Mouse (Mus musculus) limb, embryonic 14.5 days (tissue): ENCODE measurements around the gene Nrarp. TPM values are rescaled to one million over a fixed set of nuclear protein-coding genes. Genes with fewer than 3 reads are reported as not detected.

ENCODE experiments used
- ATAC-seq: fragments of 200-750 bp; cut with Nextera tagmentation; 2 replicates; pipeline ENCODE4 v1.8.0; 2017; ENCODE audit warnings: low read depth, moderate number of reproducible peaks, moderate TSS enrichment; ENCODE audit not compliant: low FRiP score
- DNase-seq: peaks from one replicate; pipeline ENCODE4 v3.0.0-alpha.2; 2015; ENCODE audit warnings: low spot score
- H3K27ac ChIP-seq: fragments of 300-500 bp; sonication (generic); replicated peaks from 2 replicates; pipeline ENCODE4 v1.5.1; 2014; ENCODE audit warnings: low read depth, mild to moderate bottlenecking, low read length, moderate library complexity, mixed read lengths
- H3K27me3 ChIP-seq: fragments of 300-500 bp; sonication (generic); 2 replicates; pipeline ENCODE4 v1.6.1; 2014; ENCODE audit warnings: low read length, mixed read lengths; ENCODE audit not compliant: control insufficient read depth, insufficient read depth
- H3K36me3 ChIP-seq: fragments of 300-500 bp; sonication (generic); 2 replicates; pipeline ENCODE4 v1.6.1; 2014; ENCODE audit warnings: mild to moderate bottlenecking, low read length, moderate library complexity, mixed read lengths; ENCODE audit not compliant: control insufficient read depth, insufficient read depth
- H3K4me1 ChIP-seq: fragments of 300-500 bp; sonication (generic); 2 replicates; pipeline ENCODE4 v1.6.1; 2014; ENCODE audit warnings: antibody characterized with exemption, low read length, mixed read lengths; ENCODE audit not compliant: control insufficient read depth, insufficient read depth
- H3K4me2 ChIP-seq: fragments of 300-500 bp; sonication (generic); replicated peaks from 2 replicates; pipeline ENCODE4 v1.6.1; 2014; ENCODE audit warnings: low read depth, mild to moderate bottlenecking, low read length, moderate library complexity; ENCODE audit not compliant: severe bottlenecking
- H3K4me3 ChIP-seq: fragments of 300-500 bp; sonication (generic); replicated peaks from 2 replicates; pipeline ENCODE4 v1.5.1; 2014; ENCODE audit warnings: low read length
- H3K9ac ChIP-seq: fragments of 300-500 bp; sonication (generic); 2 replicates; pipeline ENCODE4 v1.6.1; 2014; ENCODE audit warnings: mild to moderate bottlenecking, low read depth, low read length, moderate library complexity; ENCODE audit not compliant: severe bottlenecking
- H3K9me3 ChIP-seq: fragments of 300-500 bp; sonication (generic); 2 replicates; pipeline ENCODE4 v1.6.1; 2016; ENCODE audit warnings: low read length; ENCODE audit not compliant: control insufficient read depth
- POLR2A ChIP-seq: fragments of 200-500 bp; IDR thresholded peaks from 2 replicates; pipeline ENCODE4 v1.8.0; 2012; ENCODE audit warnings: inconsistent platforms, mild to moderate bottlenecking, moderate library complexity, borderline replicate concordance; ENCODE audit not compliant: insufficient read depth, insufficient read length; ENCODE audit errors: extremely low read depth
- WGBS: fragments of 180-500 bp; shearing (Covaris S2); extraction: QIAGEN DNeasy Blood & Tissue Kit; methylation state at CpG from one replicate; pipeline ENCODE4 v1.1.7; 2014; 5-methylcytosine and 5-hydroxymethylcytosine counted together
- polyA plus RNA-seq, 2 experiments: library from polyadenylated mRNA; depleted of rRNA in 1 of 2; stranded (reverse) in 1 of 2; unstranded in 1 of 2; fragments of >200 nt; fragmentation: Nextera tagmentation in 1 of 2; extraction: Ambion mirVana in 1 of 2; gene quantifications; 2 replicates each; pipeline versions ENCODE4 v1.2.1 to v1.2.3; 2012 to 2014

Nrarp gene
- polyA plus RNA-seq, 2 experiments: 27.7 to 34.0 TPM

GRCm38 (mm10) chr2:25147398-25147797 lies 33.2 kb upstream of the Nrarp start:
- ATAC-seq (no peak), DNase-seq (no peak)
- no peaks in the 10 kb centered on the region for H3K9me3 ChIP-seq
- H3K27me3 ChIP-seq: no peaks in the 10 kb centered on the region
- H3K4me2 ChIP-seq: no peak overlapping the region
- H3K36me3 ChIP-seq: no peaks in the 10 kb centered on the region
- no peak overlapping the region for H3K9ac ChIP-seq
- no peak overlapping the region for H3K4me3 ChIP-seq
- WGBS: 70% methylated on average over 5 of the region's 5 CpGs
- no peak overlapping the region for H3K27ac ChIP-seq
- H3K4me1 ChIP-seq: no peaks in the 10 kb centered on the region
- no peak for TF ChIP-seq POLR2A

DNA sequence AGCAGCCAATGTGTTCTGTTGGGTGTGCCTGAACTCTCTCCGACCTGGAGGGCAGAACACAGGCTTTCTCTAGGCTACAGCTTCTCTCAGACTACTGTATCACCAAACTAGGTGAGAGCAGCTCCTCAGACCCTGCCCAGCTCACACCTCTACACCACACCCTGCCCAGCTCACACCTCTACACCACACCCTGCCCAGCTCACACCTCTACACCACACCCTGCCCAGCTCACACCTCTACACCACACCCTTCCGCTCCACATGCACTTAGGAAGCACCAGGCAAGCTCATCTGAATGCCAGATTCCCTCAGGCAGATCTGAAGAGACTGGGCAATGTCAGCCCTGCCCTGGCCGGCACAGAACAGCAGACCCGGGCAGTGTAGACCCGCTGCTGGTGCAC lies 32.7 kb upstream of the Nrarp start:
- Histone ChIP-seq H3K9ac (no peak overlapping the region), H3K4me1 (no peaks in the 10 kb centered on the region), H3K9me3 (no peaks in the 10 kb centered on the region), H3K36me3 (no peaks in the 10 kb centered on the region), H3K4me2 (no peak overlapping the region), H3K4me3 (no peak overlapping the region), H3K27ac (no peak overlapping the region), H3K27me3 (no peaks in the 10 kb centered on the region)
- no peak for ATAC-seq
- no peak for TF ChIP-seq POLR2A
- no peak for DNase-seq
- WGBS: 54% methylated on average over 5 of the region's 5 CpGs

DNA sequence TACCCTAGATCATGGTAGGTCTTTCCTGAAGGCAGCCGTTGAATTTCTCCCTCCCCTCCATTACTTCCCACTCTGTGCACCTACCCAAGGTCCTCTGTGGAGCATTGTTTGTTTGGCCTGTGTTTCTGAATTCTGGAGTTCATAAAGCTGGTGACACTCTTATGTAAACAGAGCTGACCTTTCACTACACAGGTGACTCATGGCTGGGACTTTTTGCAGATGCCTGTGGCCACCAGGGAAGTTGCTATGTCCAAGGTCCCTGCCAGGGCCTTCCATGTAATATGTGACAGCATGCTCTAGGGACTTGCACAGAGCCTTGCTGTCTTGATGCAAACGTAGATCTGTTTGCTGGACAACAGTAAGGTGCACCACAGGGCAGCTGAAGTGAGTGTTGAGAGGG lies 30.9 kb upstream of the Nrarp start:
- no peaks in the 10 kb centered on the region for H3K36me3 ChIP-seq
- TF ChIP-seq POLR2A: no peak
- no peak overlapping the region for H3K9ac ChIP-seq
- H3K9me3 ChIP-seq: no peaks in the 10 kb centered on the region
- H3K4me1 ChIP-seq: no peaks in the 10 kb centered on the region
- WGBS: 77% methylated on average over 2 of the region's 2 CpGs
- no peak for DNase-seq
- no peaks in the 10 kb centered on the region for H3K27me3 ChIP-seq
- no peak overlapping the region for H3K27ac ChIP-seq
- no peak overlapping the region for H3K4me2 ChIP-seq
- ATAC-seq: no peak
- no peak overlapping the region for H3K4me3 ChIP-seq

DNA sequence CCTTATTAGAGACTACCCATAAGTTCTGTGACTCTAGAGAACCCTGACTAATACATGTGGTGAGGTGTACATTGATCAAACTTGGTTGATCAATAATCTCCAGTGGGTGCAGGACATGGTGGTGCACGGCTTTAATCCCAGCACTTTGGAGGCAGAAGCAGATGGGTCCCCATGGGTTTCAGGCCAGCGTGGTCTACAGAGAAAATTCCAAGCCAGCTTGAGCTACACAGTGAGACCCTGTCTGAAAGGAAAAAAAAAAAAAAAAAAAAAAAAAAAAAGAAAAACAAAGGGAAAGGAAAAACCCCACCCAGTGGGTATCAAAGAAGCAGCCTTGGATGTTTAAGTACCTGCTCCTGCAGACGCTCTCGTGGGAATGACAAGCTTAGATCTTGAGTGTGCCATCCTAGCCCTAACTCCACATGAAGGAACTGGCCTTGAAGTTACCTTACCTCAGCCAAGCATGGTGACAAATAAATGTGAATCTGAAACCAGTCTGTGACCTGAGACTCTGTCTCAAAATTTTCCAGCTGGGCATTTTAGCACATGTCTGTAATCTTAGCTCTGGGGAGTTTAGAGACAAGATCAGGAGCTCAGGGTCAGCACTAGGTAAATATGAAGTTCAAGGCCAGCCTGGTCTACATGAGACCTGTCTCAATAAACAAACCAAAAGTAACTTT lies 29.1 kb upstream of the Nrarp start:
- no peak for DNase-seq
- no peak overlapping the region for H3K4me3 ChIP-seq
- no peaks in the 10 kb centered on the region for H3K27me3 ChIP-seq
- no peak for TF ChIP-seq POLR2A
- no peak overlapping the region for H3K9ac ChIP-seq
- H3K4me1 ChIP-seq: no peaks in the 10 kb centered on the region
- H3K36me3 ChIP-seq: no peaks in the 10 kb centered on the region
- 76% methylated on average over 4 of the region's 4 CpGs for WGBS
- no peak overlapping the region for H3K4me2 ChIP-seq
- H3K9me3 ChIP-seq: no peaks in the 10 kb centered on the region
- ATAC-seq: no peak
- no peak overlapping the region for H3K27ac ChIP-seq

DNA sequence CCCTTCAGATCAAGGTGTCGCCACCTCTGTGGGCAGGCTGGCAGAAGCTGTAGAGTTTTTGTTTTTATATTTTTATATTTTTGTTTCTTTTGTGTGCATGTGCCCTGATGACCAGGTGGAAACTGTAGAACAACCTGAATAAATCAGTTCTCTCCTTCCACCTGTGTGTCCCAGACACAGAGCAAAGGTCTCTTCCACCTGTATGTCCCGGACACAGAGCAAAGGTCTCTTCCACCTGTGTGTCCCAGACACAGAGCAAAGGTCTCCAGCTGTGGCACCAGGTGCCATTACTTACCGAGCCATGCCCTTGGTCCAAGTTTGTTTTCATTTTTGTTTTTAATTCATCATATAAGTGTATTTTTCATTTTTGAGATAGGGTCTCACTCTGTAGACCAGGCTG lies 24.4 kb upstream of the Nrarp start:
- no peak overlapping the region for H3K9ac ChIP-seq
- DNase-seq: no peak
- no peaks in the 10 kb centered on the region for H3K9me3 ChIP-seq
- H3K27ac ChIP-seq: no peak overlapping the region
- no peak for ATAC-seq
- no peak overlapping the region for H3K4me3 ChIP-seq
- H3K4me1 ChIP-seq: no peaks in the 10 kb centered on the region
- no peak for TF ChIP-seq POLR2A
- no peaks in the 10 kb centered on the region for H3K36me3 ChIP-seq
- H3K27me3 ChIP-seq: no peaks in the 10 kb centered on the region
- 93% methylated on average over 3 of the region's 3 CpGs for WGBS
- no peak overlapping the region for H3K4me2 ChIP-seq

- Histone ChIP-seq H3K9ac (no peak overlapping the region), H3K4me1 (no peaks in the 10 kb centered on the region), H3K4me2 (no peak overlapping the region), H3K4me3 (no peak overlapping the region), H3K9me3 (no peaks in the 10 kb centered on the region), H3K27me3 (no peaks in the 10 kb centered on the region), H3K27ac (no peak overlapping the region), H3K36me3 (no peaks in the 10 kb centered on the region)
- TF ChIP-seq POLR2A: no peak
- ATAC-seq (no peak), DNase-seq (no peak)
- 37% methylated on average over 2 of the region's 2 CpGs for WGBS
These were observed 23.6 kb upstream of the Nrarp start for GRCm38 (mm10) chr2:25156990-25157389.
